Mouse (Mus musculus) embryonic facial prominence, embryonic 15.5 days (tissue): ENCODE data around the gene Dapk1. TPM values are rescaled to one million over a fixed set of nuclear protein-coding genes. Genes with fewer than 3 reads are reported as not detected.
"Not testable (repeated sequence)": the region's sequence is repeated elsewhere in the genome, so short reads cannot be mapped to it uniquely, and the experiment has no call there.

Experiments
- ATAC-seq: fragments of 200-750 bp; cut with Nextera tagmentation; 2 replicates; pipeline ENCODE4 v1.8.0; 2017; ENCODE audit warnings: low read depth, moderate TSS enrichment; ENCODE audit not compliant: insufficient number of reproducible peaks, low FRiP score, low TSS enrichment
- H3K27ac ChIP-seq: fragments of 300-500 bp; sonication (generic); replicated peaks from 2 replicates; pipeline ENCODE4 v1.5.1; 2015; ENCODE audit warnings: mild to moderate bottlenecking, inconsistent platforms
- H3K27me3 ChIP-seq: fragments of 300-500 bp; sonication (generic); 2 replicates; pipeline ENCODE4 v1.6.1; 2015; ENCODE audit warnings: inconsistent platforms
- H3K36me3 ChIP-seq: fragments of 300-500 bp; sonication (generic); 2 replicates; pipeline ENCODE4 v1.6.1; 2015; ENCODE audit warnings: mild to moderate bottlenecking, inconsistent platforms
- H3K4me1 ChIP-seq: fragments of 300-500 bp; sonication (generic); 2 replicates; pipeline ENCODE4 v1.6.1; 2015; ENCODE audit warnings: inconsistent platforms
- H3K4me2 ChIP-seq: fragments of 300-500 bp; sonication (generic); replicated peaks from 2 replicates; pipeline ENCODE4 v1.6.1; 2015; ENCODE audit warnings: mild to moderate bottlenecking, inconsistent platforms
- H3K4me3 ChIP-seq: fragments of 300-500 bp; sonication (generic); replicated peaks from 2 replicates; pipeline ENCODE4 v1.5.1; 2015; ENCODE audit warnings: mild to moderate bottlenecking, inconsistent platforms
- H3K9ac ChIP-seq: fragments of 300-500 bp; sonication (generic); 2 replicates; pipeline ENCODE4 v1.6.1; 2015; ENCODE audit warnings: inconsistent platforms
- H3K9me3 ChIP-seq: fragments of 300-500 bp; sonication (generic); replicated peaks from 2 replicates; pipeline ENCODE4 v1.6.1; 2016; ENCODE audit warnings: inconsistent platforms
- WGBS: fragments of 180-500 bp; shearing (Covaris S2); methylation state at CpG from one replicate; pipeline ENCODE4 v1.1.7; 2015; 5-methylcytosine and 5-hydroxymethylcytosine counted together
- polyA plus RNA-seq: library from polyadenylated mRNA; unstranded; fragments of >200 nt; fragmentation: Nextera tagmentation; extraction: Ambion mirVana; gene quantifications from 2 replicates; pipeline ENCODE4 v1.2.1, GENCODE M21; 2015

Gene Dapk1
- polyA plus RNA-seq, 1 experiment from 2014 or later: 20.0 TPM

DNA sequence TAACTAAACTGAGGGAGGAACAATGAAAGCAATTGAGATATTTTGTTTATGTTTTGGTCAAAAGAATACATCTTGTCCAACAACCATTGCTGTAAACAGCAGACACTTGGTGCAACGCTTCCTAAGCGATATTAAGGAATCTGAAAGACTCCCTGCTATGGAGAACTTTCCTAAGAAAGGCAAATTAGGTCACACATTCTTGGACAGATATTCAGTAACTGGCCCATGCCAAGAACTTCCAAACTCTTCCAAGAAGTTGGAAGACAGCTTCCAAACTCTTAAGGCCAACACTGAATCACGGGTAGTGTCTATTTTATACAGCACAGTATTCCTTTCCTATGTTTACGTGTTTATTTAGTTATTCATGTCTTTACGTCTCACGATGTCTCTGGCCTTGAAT is 6.2 kb upstream of the Dapk1 start:
- Histone ChIP-seq H3K9me3 (no peaks in the 10 kb centered on the region), H3K27ac (no peak overlapping the region), H3K36me3 (no peaks in the 10 kb centered on the region), H3K9ac (no peak overlapping the region), H3K27me3 (no peaks in the 10 kb centered on the region), H3K4me1 (no peaks in the 10 kb centered on the region), H3K4me2 (no peak overlapping the region), H3K4me3 (no peak overlapping the region)
- 93% methylated on average over 6 of the region's 6 CpGs for WGBS
- ATAC-seq: no peak

GRCm38 (mm10) chr13:60602416-60603251 is 887 bp downstream of the Dapk1 start:
- H3K9ac ChIP-seq: peak overlapping the region; percentile 58
- H3K4me2 ChIP-seq: peak overlapping the region; percentile 80
- H3K4me3 ChIP-seq: peak overlapping the region; percentile 87
- H3K9me3 ChIP-seq: no peaks in the 10 kb centered on the region
- peak overlapping the region; percentile 75 for H3K27ac ChIP-seq
- H3K27me3 ChIP-seq: no peaks in the 10 kb centered on the region
- 0 out of 2 replicates have a peak, but pooled peaks cover 4% of the 10 kb centered on the region for H3K36me3 ChIP-seq
- ATAC-seq: peak; percentile 67
- peaks cover 14% of the 10 kb centered on the region for H3K4me1 ChIP-seq
- WGBS: 6% methylated on average over 34 of the region's 34 CpGs

GRCm38 (mm10) chr13:60603252-60603562 is 1.5 kb downstream of the Dapk1 start:
- peak overlapping the region; percentile 87 for H3K4me3 ChIP-seq
- WGBS: 41% methylated on average over 5 of the region's 5 CpGs
- no peak overlapping the region for H3K9ac ChIP-seq
- peaks cover 14% of the 10 kb centered on the region for H3K4me1 ChIP-seq
- H3K27me3 ChIP-seq: no peaks in the 10 kb centered on the region
- H3K4me2 ChIP-seq: peak overlapping the region; percentile 80
- H3K36me3 ChIP-seq: 0 out of 2 replicates have a peak, but pooled peaks cover 4% of the 10 kb centered on the region
- no peak for ATAC-seq
- no peak overlapping the region for H3K27ac ChIP-seq
- no peaks in the 10 kb centered on the region for H3K9me3 ChIP-seq

- H3K27ac ChIP-seq: no peak overlapping the region
- WGBS: 84% methylated on average over 8 of the region's 8 CpGs
- H3K9ac ChIP-seq: no peak overlapping the region
- peaks cover 19% of the 10 kb centered on the region for H3K4me1 ChIP-seq
- ATAC-seq: no peak
- H3K4me2 ChIP-seq: no peak overlapping the region
- H3K4me3 ChIP-seq: no peak overlapping the region
- no peaks in the 10 kb centered on the region for H3K27me3 ChIP-seq
- H3K9me3 ChIP-seq: no peaks in the 10 kb centered on the region
- 0 out of 2 replicates have a peak, but pooled peaks cover 4% of the 10 kb centered on the region for H3K36me3 ChIP-seq
Measured at GRCm38 (mm10) chr13:60607411-60607810, 5.7 kb downstream of the Dapk1 start.

DNA sequence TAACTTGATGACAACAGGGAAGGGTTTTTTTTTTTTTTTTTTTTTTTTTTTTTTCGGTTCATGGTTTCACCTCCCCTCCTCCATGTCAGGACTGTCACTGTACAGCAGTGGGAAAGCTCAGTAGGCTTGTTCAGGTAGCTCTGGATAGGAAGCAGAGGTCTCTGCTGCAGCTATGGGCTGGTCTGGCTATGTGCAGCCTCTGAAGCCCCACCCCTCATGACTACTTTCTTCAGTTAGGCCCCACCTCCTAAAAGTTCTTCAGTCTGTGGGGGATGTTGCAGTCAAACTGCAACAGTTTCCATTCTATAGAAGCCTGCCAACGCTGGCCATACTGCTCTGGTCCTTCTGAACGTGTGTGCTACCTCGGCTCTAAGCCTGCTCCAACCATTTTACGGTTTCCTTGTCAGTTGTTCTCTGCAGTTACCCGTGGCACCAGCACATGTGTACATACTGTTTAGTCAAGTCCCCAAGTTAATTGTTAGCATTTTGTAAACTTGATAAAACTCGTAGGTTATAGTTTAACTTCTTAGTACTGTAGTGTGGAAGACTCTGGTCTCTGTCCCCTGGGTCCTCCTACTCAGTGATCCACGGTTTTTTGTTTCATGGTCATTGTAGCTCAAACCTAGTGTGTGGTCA is 6.8 kb downstream of the Dapk1 start:
- H3K9ac ChIP-seq: no peak overlapping the region
- no peak overlapping the region for H3K4me2 ChIP-seq
- 73% methylated on average over 8 of the region's 8 CpGs for WGBS
- H3K4me3 ChIP-seq: no peak overlapping the region
- 0 out of 2 replicates have a peak, but pooled peaks cover 4% of the 10 kb centered on the region for H3K36me3 ChIP-seq
- H3K4me1 ChIP-seq: peaks cover 8% of the 10 kb centered on the region
- ATAC-seq: no peak
- no peak overlapping the region for H3K27ac ChIP-seq
- H3K27me3 ChIP-seq: no peaks in the 10 kb centered on the region
- H3K9me3 ChIP-seq: no peaks in the 10 kb centered on the region

- H3K9me3 ChIP-seq: no peaks in the 10 kb centered on the region
- no peak for ATAC-seq
- H3K9ac ChIP-seq: no peak overlapping the region
- peaks cover 6% of the 10 kb centered on the region for H3K4me1 ChIP-seq
- no peak overlapping the region for H3K4me2 ChIP-seq
- no peak overlapping the region for H3K27ac ChIP-seq
- 0 out of 2 replicates have a peak, but pooled peaks cover 4% of the 10 kb centered on the region for H3K36me3 ChIP-seq
- H3K4me3 ChIP-seq: no peak overlapping the region
- 64% methylated on average over 4 of the region's 4 CpGs for WGBS
- H3K27me3 ChIP-seq: no peaks in the 10 kb centered on the region
Measured at GRCm38 (mm10) chr13:60609234-60609633, 7.5 kb downstream of the Dapk1 start.

- no peak overlapping the region for H3K9ac ChIP-seq
- H3K9me3 ChIP-seq: no peaks in the 10 kb centered on the region
- H3K27me3 ChIP-seq: no peaks in the 10 kb centered on the region
- no peak for ATAC-seq
- H3K4me1 ChIP-seq: peaks cover 6% of the 10 kb centered on the region
- H3K4me3 ChIP-seq: no peak overlapping the region
- WGBS: 47% methylated on average over 6 of the region's 6 CpGs
- H3K36me3 ChIP-seq: 0 out of 2 replicates have a peak, but pooled peaks cover 4% of the 10 kb centered on the region
- no peak overlapping the region for H3K4me2 ChIP-seq
- no peak overlapping the region for H3K27ac ChIP-seq
Measured at GRCm38 (mm10) chr13:60610558-60610957, 8.8 kb downstream of the Dapk1 start.

GRCm38 (mm10) chr13:60610971-60611370 is 9.2 kb downstream of the Dapk1 start:
- H3K36me3 ChIP-seq, H3K4me1 ChIP-seq, H3K9ac ChIP-seq, H3K27me3 ChIP-seq, ATAC-seq, H3K4me2 ChIP-seq, H3K9me3 ChIP-seq, H3K27ac ChIP-seq, H3K4me3 ChIP-seq: not testable (repeated sequence)
- WGBS: 71% methylated on average over 6 of the region's 6 CpGs

DNA sequence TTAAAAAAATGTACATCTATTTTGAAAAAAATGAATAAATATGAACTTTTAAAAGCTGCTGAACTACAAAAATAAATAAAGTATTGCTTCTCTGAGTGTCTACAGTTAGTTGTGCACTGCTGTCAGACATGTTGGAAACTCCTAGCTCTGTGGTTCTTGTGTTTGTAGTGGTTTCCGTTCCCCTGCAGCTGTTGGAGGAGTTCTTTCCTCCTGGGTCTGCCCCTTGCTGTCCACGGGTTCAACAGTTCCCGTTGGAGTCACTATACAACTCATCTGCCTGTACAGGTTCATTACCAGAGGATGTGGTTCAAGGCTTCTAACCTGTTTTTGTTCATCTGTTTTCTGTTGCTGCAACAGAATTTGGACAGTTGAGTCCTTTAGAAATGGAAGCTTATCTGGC is 10.4 kb downstream of the Dapk1 start:
- Histone ChIP-seq H3K4me2 (no peak overlapping the region), H3K27ac (no peak overlapping the region), H3K27me3 (no peaks in the 10 kb centered on the region), H3K9me3 (no peaks in the 10 kb centered on the region), H3K36me3 (no peaks in the 10 kb centered on the region), H3K4me3 (no peak overlapping the region), H3K9ac (no peak overlapping the region), H3K4me1 (peaks cover 6% of the 10 kb centered on the region)
- no peak for ATAC-seq
- WGBS: 62% methylated on average over 3 of the region's 3 CpGs

DNA sequence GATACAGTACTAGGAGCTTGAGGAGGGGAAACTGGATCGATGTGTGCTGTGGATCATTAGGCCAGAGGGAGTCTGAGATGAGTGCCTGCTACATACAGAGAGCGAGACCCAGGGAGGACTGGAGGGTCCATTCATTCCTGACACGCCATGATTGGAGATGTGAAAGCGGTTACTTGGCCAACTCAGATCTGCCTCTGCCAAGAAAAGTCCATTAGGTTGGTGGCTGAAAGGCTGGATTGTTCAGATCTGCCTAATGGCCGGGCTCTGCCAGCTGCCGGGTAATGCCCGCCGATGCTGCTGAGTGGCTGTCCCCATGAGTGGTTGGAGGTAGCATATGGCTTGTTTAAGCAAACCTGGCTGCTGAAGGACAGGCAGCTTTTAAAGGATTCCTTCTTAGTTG is 12.4 kb downstream of the Dapk1 start:
- ATAC-seq: no peak
- WGBS: 84% methylated on average over 8 of the region's 8 CpGs
- Histone ChIP-seq H3K4me3 (no peak overlapping the region), H3K4me2 (no peak overlapping the region), H3K27ac (no peak overlapping the region), H3K9ac (no peak overlapping the region), H3K27me3 (no peaks in the 10 kb centered on the region), H3K36me3 (no peaks in the 10 kb centered on the region), H3K9me3 (no peaks in the 10 kb centered on the region), H3K4me1 (peaks cover 18% of the 10 kb centered on the region)

DNA sequence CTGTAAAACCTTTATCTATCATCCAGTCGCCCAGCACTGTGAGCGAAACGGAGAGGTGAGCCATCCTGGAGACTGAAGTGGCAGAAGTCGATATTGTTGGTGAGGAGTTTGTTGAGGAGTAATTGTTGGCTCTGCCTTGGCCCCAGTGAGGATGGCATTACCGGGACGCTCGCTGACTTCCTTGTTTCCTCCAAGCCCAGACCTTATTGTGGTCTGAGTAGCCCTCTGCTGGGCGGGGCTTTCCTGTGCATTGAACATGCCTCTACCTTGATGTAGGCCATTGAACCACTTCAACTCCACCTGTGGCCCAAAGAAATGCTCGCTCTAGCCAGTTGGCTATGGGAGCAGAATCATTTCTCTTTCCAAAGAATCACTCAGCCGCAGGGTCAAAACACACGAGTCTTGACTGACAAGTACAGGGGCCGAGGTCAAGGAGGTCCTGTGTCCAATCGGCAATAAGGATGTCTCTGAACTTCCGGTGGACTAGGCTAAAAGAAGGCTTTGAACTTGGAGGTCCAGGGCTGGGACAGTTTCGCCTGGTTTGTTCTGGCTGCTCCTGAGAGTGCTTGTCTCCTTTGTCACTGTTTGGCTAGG is 13.4 kb downstream of the Dapk1 start:
- H3K9ac ChIP-seq: no peak overlapping the region
- no peak overlapping the region for H3K4me3 ChIP-seq
- 66% methylated on average over 15 of the region's 15 CpGs for WGBS
- no peaks in the 10 kb centered on the region for H3K27me3 ChIP-seq
- H3K27ac ChIP-seq: no peak overlapping the region
- ATAC-seq: no peak
- peaks cover 16% of the 10 kb centered on the region for H3K4me1 ChIP-seq
- no peaks in the 10 kb centered on the region for H3K9me3 ChIP-seq
- H3K36me3 ChIP-seq: no peaks in the 10 kb centered on the region
- H3K4me2 ChIP-seq: no peak overlapping the region
